Mouse (Mus musculus) R1 (cell line): ENCODE results near the gene Vmac.

Experiments used
- DNase-seq: peaks from one replicate; pipeline ENCODE4 v3.0.0-alpha.2; 2018; ENCODE audit warnings: low read depth, low spot score

The Vmac gene

GRCm38 (mm10) chr17:56740118-56740787 is 22.4 kb upstream of the Vmac start:
- no peak for DNase-seq

GRCm38 (mm10) chr17:56738221-56738620 is 20.4 kb upstream of the Vmac start:
- no peak for DNase-seq

DNA sequence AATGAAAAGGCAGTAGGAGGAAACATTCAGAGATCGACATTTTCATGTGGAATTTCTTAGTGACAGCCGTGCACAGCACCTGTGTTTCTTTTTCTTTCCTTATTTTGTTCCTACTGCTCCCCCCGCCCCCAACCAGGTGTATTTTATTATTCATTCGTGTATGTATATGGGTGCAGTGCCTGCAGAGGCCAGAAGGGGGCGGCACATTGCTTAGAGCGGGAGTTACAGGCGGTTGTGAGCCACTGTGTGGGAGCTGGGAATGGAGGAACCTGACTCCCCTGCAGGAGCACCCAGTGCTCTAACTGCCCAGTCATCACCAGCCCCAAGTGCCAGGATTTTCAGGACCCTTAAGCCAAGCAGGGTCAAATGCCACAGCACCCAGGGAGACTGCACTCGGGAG is 18.7 kb upstream of the Vmac start:
- peak; percentile 83 for DNase-seq

DNA sequence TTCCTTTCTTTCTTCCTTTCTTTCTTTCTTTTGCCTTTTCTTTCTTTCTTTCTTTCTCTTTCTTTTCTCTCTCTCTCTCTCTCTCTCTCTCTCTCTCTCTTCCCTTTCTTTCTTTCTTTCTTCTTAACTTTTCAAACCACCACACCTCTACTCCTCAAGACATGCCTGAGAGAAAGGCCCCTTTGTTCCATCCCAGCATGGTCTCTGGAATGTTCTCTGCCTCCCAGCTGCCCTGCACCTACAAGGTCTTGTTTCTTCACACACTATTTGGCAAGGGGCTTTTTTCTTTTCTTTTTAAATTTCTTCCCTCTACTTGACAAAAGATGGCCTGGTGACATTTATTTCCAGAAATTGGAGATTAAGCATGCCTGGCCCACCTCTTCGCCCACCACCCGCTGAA is 11.8 kb upstream of the Vmac start:
- peak; percentile 86 for DNase-seq

DNA sequence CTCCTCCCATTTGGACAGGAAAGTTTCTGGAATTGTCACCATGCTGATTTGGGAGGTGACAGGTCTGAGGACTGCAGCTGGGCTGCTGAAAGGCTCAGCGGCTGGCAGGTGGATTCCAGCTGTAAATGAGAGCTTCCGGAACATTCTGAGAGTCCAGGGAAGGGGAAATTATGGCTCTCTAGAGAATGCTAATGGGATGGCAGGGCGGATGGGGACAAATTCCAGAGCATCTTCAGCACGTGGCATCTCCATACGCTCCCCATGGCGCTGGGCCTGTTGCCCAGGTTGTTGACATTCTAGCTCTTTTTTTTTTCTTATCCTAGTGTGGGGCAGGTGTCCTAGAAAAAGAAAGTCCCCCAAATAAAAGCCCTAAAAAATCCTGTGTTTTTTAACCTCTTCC is 11.3 kb upstream of the Vmac start:
- DNase-seq = peak; percentile 74

DNA sequence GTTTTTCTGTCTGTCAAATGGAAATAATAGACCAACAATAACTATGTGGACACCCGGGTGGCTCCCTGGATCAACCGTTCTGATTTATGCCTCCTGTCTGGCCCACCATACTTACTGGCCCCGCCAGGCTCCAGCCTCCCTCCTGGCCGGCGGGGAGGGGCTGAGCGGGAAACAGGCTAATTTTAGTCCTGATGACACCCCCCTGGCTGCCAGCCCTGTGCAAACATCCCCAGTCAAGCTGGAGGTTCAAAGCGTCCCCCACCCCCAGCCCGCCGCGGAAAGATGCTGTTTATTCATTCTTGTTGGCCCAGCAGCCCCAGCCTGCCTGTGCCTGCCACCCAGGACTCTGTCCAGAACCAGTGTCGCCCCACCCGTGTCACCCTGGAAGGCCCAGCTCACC is 10.3 kb upstream of the Vmac start:
- peak; percentile 30 for DNase-seq

DNA sequence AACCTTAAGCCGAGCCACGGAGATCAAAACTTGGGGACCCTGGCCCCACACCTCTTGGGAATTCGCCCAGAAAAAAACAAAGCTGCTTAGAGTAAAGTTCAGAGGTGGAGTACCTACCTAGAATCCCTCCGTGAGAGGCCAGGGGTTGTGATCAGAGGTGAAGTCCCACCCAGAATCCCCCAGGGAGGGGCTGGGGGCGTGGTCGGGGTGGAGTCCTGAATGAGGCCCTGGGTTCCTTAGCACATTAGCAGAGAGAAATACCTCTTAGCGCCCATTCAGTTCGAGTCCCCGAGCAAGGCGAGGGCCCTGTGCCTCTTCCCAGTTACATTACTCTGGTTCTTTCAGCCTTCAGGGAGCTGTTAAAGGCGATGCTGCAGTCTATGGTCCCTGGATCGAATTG is 9.8 kb upstream of the Vmac start:
- DNase-seq = peak; percentile 88

DNA sequence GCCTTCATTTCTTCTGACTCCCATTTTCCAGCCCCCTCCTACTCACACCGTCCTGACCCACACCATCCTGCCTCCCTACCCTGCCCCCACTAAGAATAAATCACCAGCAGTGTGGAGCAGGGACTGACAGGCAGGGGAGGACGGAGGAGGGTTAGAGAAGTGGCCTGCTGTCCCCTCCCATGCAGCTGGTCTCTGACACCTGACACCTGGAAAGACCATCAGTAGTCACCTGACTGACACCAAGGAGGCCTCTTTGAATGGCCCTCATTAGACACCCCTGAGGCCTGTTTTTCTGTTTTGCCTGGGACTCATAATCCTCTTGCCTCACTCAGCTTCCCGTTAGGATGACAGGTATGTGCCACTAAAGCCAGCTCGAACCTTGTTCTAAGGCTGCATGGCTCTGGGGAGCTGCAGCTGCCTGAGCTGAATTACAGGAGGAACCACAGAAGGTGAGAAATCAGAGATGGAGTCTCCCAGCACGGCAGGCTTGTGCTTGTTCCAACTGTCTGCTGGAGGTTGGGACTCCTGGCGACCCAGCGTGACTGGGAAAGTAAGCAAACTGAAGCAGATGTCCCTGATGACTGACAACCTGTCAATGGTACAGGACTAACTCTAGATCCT is 9.3 kb upstream of the Vmac start:
- DNase-seq = no peak

- DNase-seq = peak; percentile 59
Observed at GRCm38 (mm10) chr17:56723419-56724161, 5.8 kb upstream of the Vmac start.

GRCm38 (mm10) chr17:56722441-56722840 is 4.6 kb upstream of the Vmac start:
- no peak for DNase-seq

DNA sequence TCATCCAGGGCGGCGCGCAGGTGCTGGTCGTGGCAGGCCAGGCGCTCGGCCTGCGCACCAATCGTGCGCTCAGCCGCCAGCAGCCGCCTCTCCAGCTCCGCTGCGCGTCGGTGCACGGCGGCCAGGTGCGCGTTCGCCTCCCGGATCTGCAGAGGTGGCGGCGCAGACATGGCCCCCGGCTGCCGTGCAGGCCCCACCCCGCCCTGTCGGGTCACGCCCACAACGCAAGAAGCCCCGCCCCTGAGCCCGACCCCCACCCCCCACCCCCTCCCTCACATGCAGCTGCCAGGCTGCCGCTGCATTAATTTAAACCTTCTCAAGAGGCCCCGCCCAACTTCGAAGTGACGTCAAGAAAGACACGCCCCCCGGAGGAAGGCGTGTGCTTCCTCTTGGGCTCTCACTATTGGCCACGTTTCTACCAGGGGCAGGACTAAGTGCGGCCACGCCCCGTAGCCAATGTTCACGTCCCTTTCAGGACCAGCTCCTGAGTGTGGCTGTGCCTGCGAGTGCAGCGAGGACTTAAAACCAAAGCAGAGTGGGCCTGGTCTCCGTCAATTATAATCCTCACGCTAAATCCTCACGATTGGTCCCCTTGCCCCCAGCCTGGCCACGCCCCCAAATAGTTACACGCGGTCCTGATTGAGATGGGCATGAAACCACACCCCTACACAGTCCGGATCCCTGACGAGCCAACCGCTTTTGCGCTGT is 1.0 kb downstream of the Vmac start:
- peak; percentile 99 for DNase-seq

DNA sequence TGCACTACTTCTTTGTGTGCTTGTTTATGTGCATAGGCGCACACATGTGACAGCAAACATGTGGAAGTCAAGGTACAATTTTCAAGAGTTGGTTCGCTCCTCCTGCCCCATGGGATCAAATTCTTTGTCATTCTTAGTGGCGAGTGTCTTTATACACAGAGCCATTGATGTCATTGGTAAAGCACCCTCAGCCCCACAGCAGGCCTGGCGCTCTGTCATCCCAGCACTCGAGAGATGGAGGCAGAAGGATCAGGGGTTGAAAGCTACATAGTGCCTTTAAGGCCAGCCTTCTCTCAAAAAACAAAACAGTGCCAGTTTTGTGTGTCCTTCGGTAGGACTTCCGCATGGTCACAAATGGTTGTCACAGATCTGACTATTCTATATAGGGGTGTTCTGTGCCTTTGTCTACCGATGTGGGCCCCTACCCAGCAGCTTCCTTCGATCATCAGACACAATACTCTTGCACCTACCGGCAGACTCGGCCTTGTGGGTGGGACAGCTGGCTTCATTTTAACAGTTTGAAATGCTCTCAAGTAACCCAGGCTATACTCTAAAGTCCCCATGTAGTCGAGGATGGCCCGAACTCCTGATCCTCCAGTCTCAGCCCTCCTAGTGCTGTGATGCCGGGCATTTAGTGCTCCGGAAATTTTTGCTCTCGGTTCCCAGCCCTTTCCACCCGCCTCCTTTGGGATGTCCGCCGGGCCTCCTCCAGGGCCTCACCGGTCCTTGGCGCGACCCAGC is 1.7 kb downstream of the Vmac start:
- DNase-seq = no peak

GRCm38 (mm10) chr17:56715360-56715759 is 2.5 kb downstream of the Vmac start:
- DNase-seq = no peak

DNA sequence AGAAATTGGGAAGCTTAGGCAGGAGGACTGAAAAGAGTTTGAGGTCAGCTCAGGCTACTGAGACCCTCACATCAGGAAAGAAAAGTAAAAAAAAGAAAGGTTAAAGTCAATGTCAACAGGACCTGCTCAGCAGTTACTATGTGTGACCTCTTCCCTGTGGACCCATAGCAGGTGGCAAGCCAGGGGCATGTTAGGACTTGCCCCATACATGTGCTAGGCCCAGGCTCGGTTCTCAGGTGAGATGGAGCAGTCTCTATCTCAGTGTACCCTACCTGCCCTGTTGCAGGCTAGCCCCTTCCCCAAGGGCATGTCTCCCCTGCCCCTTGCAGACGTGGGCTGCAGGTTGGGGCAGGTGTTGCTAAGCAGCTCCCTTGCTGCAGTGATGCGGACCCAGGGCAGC is 8.1 kb downstream of the Vmac start:
- peak; percentile 63 for DNase-seq

DNA sequence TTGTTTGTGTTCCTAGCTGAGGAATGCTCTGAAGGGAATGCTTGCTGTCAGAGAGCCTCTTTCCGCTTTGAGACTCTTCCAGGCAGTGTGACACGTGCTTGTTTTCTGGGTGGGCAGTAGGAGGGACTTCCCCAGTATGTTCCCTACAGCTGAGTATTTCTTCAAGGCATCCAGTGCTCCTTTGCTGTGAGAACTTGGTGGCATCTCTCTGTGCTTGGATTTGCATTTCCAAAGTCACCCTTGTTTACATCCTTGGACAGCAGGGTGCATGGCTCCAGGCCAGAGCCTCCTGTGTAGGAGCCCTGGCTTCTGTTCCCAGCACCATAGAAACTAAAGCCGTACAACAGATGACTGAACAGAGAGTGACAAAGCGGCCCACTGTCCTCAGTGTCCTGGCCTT is 9.1 kb downstream of the Vmac start:
- peak; percentile 78 for DNase-seq

DNA sequence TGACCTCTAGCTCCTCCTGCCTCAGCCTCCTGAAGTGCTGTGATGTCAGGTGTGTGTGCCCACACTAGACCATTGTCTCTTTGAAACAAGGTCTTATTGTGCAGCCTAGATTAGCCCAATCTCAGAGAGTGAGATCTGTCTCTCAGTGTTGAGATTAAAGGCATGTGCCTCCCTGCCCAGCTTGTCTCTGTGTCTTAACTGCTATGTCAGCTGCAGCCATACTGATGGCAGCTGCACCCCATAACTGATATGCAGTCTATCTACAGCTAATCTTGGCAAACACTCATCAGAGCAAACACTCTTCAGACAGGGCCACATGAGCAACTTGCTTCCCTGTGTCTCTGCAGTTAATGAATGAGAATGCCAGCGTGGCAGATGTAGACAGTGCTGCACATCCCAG is 11.3 kb downstream of the Vmac start:
- no peak for DNase-seq

DNA sequence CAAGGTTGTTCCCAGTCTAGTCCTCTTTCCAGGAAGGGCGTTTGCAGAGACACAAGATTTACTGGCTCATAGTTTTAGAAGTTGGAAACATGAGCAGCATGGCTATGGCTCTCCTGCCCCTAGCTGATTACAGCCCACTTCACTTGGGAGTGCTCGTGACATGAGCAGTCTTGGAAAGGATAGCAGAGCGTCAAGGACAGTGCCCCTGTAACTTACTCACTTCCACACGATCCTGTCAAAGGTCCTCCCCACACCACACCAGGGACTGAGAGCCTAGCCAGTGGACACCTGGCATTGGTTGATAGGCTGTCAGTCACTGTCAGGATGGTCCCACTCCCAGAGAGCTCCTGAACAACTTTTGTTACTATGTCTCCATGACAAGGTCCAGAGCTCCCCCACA is 14.8 kb downstream of the Vmac start:
- DNase-seq = no peak

DNA sequence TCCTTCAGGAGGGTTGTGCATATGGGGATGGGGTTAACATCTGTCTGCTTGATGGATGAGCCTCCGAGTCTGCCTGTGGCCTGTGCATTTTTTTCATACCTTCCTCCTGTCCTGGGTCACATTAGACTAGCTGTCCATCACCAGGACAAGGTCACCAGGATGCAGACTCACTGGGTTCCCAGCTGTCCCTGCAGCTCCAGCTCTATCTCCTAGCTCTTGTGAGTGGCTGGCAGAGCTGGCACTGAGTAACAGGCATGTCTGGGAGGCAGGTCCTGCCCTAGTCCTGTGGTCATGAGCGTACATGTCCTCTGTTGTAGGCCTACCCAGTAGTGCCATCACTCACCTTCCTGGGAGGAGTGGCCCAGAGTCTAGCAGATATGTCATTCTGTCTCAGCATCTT is 17.4 kb downstream of the Vmac start:
- DNase-seq = no peak

DNA sequence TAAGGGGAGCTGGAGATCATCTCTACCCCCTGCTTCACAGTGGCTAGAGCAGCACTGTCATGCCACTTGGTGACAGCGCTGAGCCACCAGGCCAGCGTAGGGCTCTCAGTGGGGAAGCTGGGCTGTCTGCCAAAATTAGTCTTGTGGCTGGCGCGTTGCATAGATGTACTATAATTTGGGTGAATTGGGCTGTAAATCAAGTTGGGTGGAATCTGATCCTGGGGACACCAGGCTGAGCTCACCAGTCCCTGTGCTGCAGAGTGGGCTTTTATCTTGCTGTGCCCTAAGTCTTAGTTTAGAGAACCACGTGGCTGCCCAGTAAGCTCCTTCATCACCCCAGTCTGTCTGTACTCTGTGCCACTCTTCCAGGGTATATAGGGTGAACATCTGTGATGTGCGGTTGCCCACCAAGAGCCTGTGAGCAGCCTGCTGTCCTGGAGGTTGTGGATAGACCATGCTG is 23.9 kb downstream of the Vmac start:
- no peak for DNase-seq

DNA sequence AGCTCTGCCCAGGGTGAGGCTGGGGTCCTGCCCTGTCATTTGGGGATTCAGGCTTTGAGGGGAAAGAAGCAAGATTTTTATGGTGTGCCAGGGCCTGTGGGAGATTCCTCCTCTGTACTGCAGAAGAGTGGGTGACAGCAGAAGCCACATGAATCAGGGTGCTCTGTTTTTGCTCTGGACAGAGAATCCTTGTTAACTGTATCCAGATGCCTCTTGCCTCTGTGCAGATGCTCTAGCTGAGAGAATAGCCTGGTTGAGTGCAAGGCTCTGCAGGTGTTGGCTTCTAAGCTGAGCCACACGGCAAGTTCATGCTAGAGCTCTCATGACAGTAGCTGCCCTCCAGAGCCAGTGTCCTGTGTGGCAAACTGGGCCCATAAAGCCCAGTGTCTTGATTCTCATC is 24.4 kb downstream of the Vmac start:
- no peak for DNase-seq

DNA sequence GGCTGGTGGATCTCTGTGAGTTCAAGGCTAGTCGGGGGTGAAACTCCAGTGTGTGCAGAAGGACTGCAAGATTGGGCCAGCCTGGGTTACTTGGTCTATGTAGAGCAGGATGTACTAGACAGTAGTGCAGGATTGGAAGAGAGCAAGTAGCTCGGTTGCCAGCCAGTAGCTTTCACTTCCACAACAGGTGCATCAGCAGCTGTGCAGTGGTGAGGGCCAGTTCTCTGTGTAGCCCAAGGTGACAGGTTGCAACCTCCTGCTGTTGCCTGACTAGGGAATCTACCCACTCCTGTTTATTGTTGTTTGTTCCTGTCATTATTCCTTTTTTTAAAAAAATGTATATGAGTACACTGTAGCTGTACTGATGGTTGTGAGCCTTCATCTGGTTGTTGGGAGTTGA is 29.1 kb downstream of the Vmac start:
- no peak for DNase-seq

DNA sequence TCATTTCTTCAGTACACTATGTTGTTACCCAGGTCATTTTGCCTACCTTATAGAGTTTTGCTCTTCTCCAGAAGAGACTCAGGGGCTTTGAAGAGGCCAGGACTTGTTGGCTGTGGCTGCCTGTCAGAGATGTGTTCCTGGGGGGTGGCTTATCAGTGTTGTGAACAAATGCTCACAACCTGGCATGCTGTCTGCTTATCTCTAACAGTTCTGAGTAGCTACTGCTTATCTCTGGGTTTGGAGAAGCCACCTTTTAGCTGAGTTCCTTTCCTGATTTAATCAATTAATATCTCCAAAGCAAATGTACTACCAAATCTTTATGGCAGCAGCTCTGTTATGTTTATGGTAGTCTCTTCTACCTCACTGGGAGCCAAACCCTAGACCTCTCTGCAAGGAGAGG is 29.8 kb downstream of the Vmac start:
- DNase-seq = no peak
